Mouse (Mus musculus): ENCODE results near the gene Slc44a1. TPM values are rescaled to one million over a fixed set of nuclear protein-coding genes. Genes with fewer than 3 reads are reported as not detected.

The Slc44a1 gene
- polyA plus RNA-seq, 1 experiment, result 67.4 TPM

DNA sequence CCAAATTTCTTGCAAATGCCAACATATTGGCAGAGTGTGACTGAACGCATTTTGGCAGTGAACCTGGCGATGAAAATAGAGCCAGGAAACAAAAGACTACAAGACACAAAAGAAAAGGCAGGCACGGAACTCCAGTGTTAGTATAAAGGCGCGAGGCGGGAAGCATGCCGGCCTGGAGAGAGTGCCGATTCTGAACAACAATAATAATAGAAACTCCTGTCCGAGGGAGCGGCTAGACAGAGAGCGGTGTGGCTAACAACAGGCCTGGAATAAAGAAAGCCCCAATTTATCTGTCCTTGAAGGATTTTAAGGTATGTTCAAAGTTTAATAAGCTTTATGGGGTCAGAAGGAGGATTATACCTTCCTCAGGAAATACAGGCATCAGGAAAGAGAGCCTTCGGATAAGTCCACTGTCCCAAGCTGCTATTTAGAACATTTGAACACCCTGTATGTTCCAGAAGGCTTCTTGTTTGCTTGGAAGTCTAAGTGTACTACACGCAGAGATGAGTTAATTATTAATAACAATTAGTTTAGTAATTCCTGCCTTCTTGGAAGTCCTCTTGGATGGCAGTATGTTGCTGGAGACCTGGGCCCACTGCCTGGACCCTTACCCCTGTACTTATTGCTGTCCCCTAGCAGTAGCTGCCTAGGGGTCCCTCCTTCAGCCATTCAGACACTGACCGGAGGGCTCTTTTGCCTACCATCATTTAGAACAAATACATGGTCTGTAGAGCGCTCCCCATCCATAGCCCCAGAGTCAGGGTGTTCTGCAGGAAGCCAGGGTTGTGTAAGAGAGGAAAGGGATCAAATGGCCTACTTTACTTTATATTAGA is 156.1 kb downstream of the Slc44a1 start:
- no peak overlapping the region for H3K27ac ChIP-seq (ENCODE audit: insufficient read depth, low read length)
- H3K4me3 ChIP-seq (ENCODE audit: insufficient read depth, low read length), result no peak overlapping the region
- no peak for TF ChIP-seq CTCF (IDR thresholded peaks at IDR 0.05; ENCODE audit: extremely low read depth, insufficient read depth, low read length)
- no peak for TF ChIP-seq POLR2A (IDR thresholded peaks at IDR 0.05; ENCODE audit: extremely low read depth, insufficient read depth, low read length)
- peaks cover 2% of the 10 kb centered on the region; the same call in 1 of the 2 replicates for H3K4me1 ChIP-seq (ENCODE audit: control insufficient read depth, insufficient read depth, low read length)

DNA sequence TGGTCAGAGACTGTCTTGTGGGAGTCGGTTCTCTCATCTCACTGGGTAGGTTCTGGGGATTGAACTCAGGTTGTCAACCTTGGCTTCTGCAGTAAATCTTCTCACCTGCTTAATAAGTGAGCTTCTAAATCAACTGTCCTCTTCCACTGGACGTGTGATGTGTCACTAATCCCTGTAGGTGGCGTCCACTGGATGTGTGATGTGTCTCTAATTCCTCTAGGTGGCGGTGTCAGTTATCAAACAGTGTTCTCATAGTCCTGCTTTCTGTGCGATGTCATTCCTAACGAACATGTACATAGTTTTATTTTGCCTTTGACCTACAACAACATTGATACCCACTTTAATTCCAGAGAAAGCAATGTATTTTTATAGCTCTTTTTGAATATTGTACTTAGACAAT is 160.2 kb downstream of the Slc44a1 start:
- TF ChIP-seq POLR2A (IDR thresholded peaks at IDR 0.05; ENCODE audit: extremely low read depth, insufficient read depth, low read length) (no peak), CTCF (IDR thresholded peaks at IDR 0.05; ENCODE audit: extremely low read depth, insufficient read depth, low read length) (peak; percentile 84)
- H3K4me3 ChIP-seq (ENCODE audit: insufficient read depth, low read length), result no peak overlapping the region

DNA sequence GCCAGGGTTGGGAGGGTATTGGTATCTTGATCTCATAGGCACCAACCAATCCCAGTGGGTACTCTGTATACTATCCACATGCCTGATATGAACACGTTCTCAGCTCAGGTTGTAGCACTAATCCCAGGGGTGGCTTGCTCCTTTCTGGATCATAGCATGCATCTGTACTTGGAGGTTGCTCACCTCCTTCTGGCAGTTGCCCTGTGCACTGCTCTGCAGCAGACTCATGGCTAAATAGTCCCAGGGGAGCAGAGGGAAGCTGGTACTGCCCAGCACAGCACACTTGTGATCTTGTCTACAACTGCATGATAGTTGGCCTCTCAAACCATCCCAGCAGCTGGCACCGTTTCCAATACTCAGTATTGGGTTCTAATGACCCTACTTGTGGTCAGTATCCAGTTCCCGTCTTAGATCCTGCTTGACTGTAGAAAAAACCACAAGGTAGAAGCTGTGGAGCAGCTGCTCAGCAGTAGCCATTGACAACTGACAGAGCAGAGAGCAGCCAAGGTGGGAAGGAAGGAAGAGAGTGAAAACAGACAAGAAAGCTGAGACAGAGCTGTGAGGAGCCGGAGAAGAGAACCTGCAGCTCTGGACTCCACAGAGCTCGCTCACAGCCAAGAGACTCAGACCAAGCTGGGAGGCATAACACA is 174.5 kb downstream of the Slc44a1 start:
- H3K4me1 ChIP-seq (ENCODE audit: control insufficient read depth, insufficient read depth, low read length), result 0 out of 2 replicates have a peak, but pooled peaks cover 2% of the 10 kb centered on the region
- TF ChIP-seq POLR2A (IDR thresholded peaks at IDR 0.05; ENCODE audit: extremely low read depth, insufficient read depth, low read length) (no peak), CTCF (IDR thresholded peaks at IDR 0.05; ENCODE audit: extremely low read depth, insufficient read depth, low read length) (no peak)
- no peak overlapping the region for H3K27ac ChIP-seq (ENCODE audit: insufficient read depth, low read length)
- H3K4me3 ChIP-seq (ENCODE audit: insufficient read depth, low read length), result no peak overlapping the region

More for the DNA sequence above, 160.2 kb downstream of the Slc44a1 start:
- H3K4me1 ChIP-seq (ENCODE audit: control insufficient read depth, insufficient read depth, low read length), result no peaks in the 10 kb centered on the region
- no peak overlapping the region for H3K27ac ChIP-seq (ENCODE audit: insufficient read depth, low read length)

DNA sequence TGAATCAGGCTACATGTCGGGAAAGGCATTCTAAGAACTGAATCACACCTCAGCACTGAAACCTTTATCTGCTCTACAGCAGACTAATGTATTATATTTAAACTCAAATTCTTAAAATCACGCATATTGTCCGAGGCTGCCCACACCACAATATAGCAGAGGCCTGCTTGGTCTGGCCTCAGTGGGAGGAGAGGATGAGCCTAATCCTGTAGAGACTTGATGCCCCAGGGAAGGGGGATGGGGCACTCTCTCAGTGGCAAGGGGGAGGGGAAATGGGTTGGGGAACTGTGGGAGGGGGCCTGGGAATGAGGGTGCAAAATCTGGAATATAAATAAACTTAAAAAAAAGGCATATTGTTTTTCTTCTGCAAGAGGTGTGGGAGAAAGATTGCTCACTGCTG is 177.8 kb downstream of the Slc44a1 start:
- H3K27ac ChIP-seq (ENCODE audit: insufficient read depth, low read length), result no peak overlapping the region
- TF ChIP-seq CTCF (IDR thresholded peaks at IDR 0.05; ENCODE audit: extremely low read depth, insufficient read depth, low read length) (no peak), POLR2A (IDR thresholded peaks at IDR 0.05; ENCODE audit: extremely low read depth, insufficient read depth, low read length) (no peak)
- 0 out of 2 replicates have a peak, but pooled peaks cover 2% of the 10 kb centered on the region for H3K4me1 ChIP-seq (ENCODE audit: control insufficient read depth, insufficient read depth, low read length)
- no peak overlapping the region for H3K4me3 ChIP-seq (ENCODE audit: insufficient read depth, low read length)

DNA sequence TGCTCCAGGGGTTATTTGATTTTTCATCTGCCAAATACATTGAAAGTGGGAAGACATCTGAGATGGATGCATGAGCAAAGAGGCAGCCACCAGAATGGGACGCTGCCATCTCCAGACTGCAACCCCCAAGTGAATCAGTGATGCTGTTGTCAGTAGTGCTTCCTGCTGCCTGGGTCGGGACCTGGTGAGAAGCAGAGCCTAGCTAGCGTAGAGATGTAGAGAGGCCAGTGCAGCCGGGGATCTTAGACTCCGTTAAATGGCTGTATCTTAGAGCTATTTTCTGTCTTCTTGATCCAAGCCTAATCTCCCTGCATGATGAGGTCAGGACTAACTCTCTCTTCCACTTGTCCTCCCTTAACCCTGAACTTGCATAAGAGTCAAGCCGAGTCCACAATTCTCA is 179.9 kb downstream of the Slc44a1 start:
- Histone ChIP-seq H3K4me3 (ENCODE audit: insufficient read depth, low read length) (no peak overlapping the region), H3K4me1 (ENCODE audit: control insufficient read depth, insufficient read depth, low read length) (0 out of 2 replicates have a peak, but pooled peaks cover 2% of the 10 kb centered on the region), H3K27ac (ENCODE audit: insufficient read depth, low read length) (no peak overlapping the region)
- TF ChIP-seq POLR2A (IDR thresholded peaks at IDR 0.05; ENCODE audit: extremely low read depth, insufficient read depth, low read length), result no peak
- no peak for TF ChIP-seq CTCF (IDR thresholded peaks at IDR 0.05; ENCODE audit: extremely low read depth, insufficient read depth, low read length)

DNA sequence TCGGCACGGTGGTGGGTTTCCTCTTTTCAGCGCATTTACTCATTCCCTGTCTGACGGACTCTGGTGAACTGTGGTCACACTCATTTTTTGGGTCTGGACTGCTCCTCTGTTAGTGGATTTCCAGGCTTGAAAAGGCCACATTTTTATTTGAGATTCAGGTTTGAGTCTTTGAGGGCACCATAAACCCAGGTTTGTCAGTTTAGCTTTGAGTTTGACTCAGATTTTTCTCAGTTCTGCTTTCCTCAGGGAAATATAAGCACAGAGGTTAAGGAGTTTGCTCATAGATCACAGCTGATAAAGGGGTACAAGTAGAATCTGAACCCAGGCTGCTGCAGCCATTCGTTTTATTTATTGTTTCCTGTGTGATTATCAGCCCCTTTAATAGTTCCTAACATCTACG is 180.9 kb downstream of the Slc44a1 start:
- Histone ChIP-seq H3K4me1 (ENCODE audit: control insufficient read depth, insufficient read depth, low read length) (0 out of 2 replicates have a peak, but pooled peaks cover 2% of the 10 kb centered on the region), H3K4me3 (ENCODE audit: insufficient read depth, low read length) (no peak overlapping the region), H3K27ac (ENCODE audit: insufficient read depth, low read length) (no peak overlapping the region)
- TF ChIP-seq POLR2A (IDR thresholded peaks at IDR 0.05; ENCODE audit: extremely low read depth, insufficient read depth, low read length) (no peak), CTCF (IDR thresholded peaks at IDR 0.05; ENCODE audit: extremely low read depth, insufficient read depth, low read length) (no peak)

DNA sequence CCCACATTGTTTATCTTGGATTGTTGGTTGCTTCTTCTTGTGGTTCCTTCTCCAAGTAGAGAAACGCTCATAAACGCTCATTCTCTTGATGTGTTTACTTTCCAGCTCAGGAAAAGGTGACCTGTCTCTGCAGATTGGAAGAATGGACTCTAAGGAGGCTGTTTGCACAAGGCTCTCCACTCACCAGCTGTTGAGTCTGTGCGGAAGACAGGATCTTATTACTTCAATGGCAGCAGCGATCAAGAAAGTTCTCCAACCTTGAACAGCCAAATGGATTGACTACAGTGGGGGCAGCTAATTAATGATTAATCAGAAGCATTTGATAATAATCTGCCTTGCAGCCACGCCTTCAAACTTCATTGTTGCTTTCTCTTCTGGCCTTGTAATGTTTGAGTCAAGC is 181.3 kb downstream of the Slc44a1 start:
- no peak for TF ChIP-seq POLR2A (IDR thresholded peaks at IDR 0.05; ENCODE audit: extremely low read depth, insufficient read depth, low read length)
- TF ChIP-seq CTCF (IDR thresholded peaks at IDR 0.05; ENCODE audit: extremely low read depth, insufficient read depth, low read length), result no peak
- 0 out of 2 replicates have a peak, but pooled peaks cover 2% of the 10 kb centered on the region for H3K4me1 ChIP-seq (ENCODE audit: control insufficient read depth, insufficient read depth, low read length)
- no peak overlapping the region for H3K4me3 ChIP-seq (ENCODE audit: insufficient read depth, low read length)
- no peak overlapping the region for H3K27ac ChIP-seq (ENCODE audit: insufficient read depth, low read length)

DNA sequence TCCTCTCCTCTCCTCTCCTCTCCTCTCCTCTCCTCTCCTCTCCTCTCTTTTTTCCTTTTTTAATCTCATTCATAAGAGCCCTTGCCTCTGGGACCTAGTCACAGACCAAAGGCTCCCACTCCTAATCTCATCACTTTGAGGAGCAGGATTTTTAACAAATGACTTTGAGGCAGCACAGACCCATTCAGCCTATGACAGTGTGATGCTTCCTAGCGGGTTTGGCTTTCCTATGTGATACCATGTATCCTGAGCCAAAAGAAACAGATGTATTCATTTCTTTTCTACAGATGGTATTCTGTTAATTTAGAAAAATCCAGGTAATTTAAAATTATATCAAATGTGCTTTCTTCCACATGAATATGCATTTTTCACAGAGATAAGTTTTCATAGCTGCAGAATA is 183.5 kb downstream of the Slc44a1 start:
- no peak for TF ChIP-seq CTCF (IDR thresholded peaks at IDR 0.05; ENCODE audit: extremely low read depth, insufficient read depth, low read length)
- TF ChIP-seq POLR2A (IDR thresholded peaks at IDR 0.05; ENCODE audit: extremely low read depth, insufficient read depth, low read length), result no peak
- no peak overlapping the region for H3K27ac ChIP-seq (ENCODE audit: insufficient read depth, low read length)
- H3K4me3 ChIP-seq (ENCODE audit: insufficient read depth, low read length), result no peak overlapping the region
- no peaks in the 10 kb centered on the region for H3K4me1 ChIP-seq (ENCODE audit: control insufficient read depth, insufficient read depth, low read length)

DNA sequence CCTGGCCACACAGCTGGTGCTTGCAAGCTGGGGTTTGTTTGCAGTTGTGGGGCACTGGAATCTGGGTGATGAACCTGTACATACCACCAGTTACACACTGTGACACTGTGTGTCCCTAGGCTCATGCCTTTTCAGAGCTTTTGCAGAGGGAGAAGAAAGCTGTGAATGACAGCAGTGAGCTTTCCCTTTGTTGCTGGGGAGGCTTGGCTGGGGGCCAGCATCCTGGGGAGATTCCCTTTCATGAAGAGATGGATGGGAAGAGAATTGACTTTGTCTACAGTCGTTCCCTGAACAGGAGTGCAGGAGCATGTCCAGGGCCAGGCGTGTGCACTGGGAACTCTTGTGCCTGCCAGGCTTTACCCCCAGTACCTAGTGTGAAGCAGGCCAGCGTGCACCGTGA is 184.6 kb downstream of the Slc44a1 start:
- Histone ChIP-seq H3K4me1 (ENCODE audit: control insufficient read depth, insufficient read depth, low read length) (no peaks in the 10 kb centered on the region), H3K27ac (ENCODE audit: insufficient read depth, low read length) (no peak overlapping the region), H3K4me3 (ENCODE audit: insufficient read depth, low read length) (no peak overlapping the region)
- no peak for TF ChIP-seq CTCF (IDR thresholded peaks at IDR 0.05; ENCODE audit: extremely low read depth, insufficient read depth, low read length)
- no peak for TF ChIP-seq POLR2A (IDR thresholded peaks at IDR 0.05; ENCODE audit: extremely low read depth, insufficient read depth, low read length)
